Mouse (Mus musculus) bone marrow, adult 2 months (tissue): ENCODE results near the gene Kdelr2.

Source experiments
- CTCF ChIP-seq: fragments of 200-500 bp; IDR thresholded peaks from 2 replicates; pipeline ENCODE4 v1.5.1; 2011; ENCODE audit warnings: low read length, control low read depth; ENCODE audit not compliant: control insufficient read depth, insufficient read depth
- POLR2A ChIP-seq: fragments of 200-500 bp; IDR thresholded peaks from 2 replicates; pipeline ENCODE4 v1.6.1; 2011; ENCODE audit warnings: low read depth, mild to moderate bottlenecking, control low read depth, low read length, borderline replicate concordance; ENCODE audit not compliant: control insufficient read depth

DNA sequence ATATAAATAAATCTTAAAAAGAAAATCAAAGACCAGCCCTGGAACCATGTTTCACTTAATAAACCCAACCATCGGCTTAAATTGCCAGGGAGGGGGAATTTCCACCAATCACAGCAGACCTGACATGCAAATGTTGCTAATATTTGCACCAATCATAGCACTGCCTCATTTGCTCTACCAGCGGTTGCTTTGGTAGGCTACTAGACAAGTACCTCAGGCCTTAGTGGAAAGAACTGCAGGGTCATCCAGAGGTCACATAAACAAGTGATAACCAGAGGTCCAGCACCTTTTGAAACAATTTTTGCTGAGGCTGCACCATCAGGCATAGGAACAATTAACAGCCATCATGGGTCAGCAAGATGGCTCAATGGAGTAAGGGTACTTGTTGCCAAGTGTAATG lies 2.1 kb upstream of the Kdelr2 start:
- no peak for TF ChIP-seq POLR2A
- no peak for TF ChIP-seq CTCF
